ENCODE assay signal across 10 mouse cellular contexts in the genomic region with DNA sequence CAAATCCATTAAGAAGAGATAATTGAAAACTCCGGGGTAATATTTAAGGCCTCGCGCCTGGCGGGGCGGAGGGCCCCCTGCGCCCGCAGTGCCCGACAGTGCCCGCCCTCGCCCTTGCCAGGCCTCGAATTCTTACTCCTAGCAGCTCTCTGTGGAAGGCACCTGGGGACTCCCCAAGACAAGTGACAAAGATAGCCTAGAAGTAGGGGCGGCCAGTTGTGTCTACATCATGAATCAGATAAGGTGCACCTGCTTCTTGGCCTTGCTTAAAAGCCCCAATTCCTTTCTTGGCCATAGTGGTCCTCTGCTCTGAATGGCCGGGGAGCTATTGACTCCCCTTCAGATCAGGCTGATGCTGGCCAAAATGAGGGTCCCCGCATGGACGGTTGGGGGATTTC.
A peak's percentile ranks its signal among the peaks of the same experiment; 100 is the strongest.
DNase-seq lines count a peak whose midpoint lies in the region; ATAC-seq lines count a peak whose summit lies in the region.
"Had no signal": no experiment of that assay in that cellular context is flagged by ENCODE, and none has a peak within 500 bp of the region (broad histone marks: within the 10 kb centered on the region; RNA-seq: fewer than 3 reads in every experiment).

No protein-coding gene starts in this region.

- no peak for DNase-seq in heart, postnatal 10 days
- DNase-seq in MN1 (ENCODE audit: low spot score) (peak; percentile 47), adipocyte (ENCODE audit: low spot score) (no peak)
- no peak for DNase-seq in cerebellum, adult 9-11 months
- no peak for DNase-seq in left cerebral cortex, postnatal 36 days (ENCODE audit: low spot score in 2 of 2)
- DNase-seq: right cerebral cortex, postnatal 25 days had no signal

- no peaks in the 10 kb centered on the region for H3K36me3 ChIP-seq in heart, embryonic 14.5 days (ENCODE audit: control insufficient read depth, insufficient read depth, low read length)
- H3K36me3 ChIP-seq in hindbrain, embryonic 13.5 days = no peaks in the 10 kb centered on the region
- no peaks in the 10 kb centered on the region for H3K36me3 ChIP-seq in midbrain, embryonic 12.5 days

- H3K27me3 ChIP-seq in heart, embryonic 14.5 days (ENCODE audit: control insufficient read depth, insufficient read depth, low read length) = peaks cover 99% of the 10 kb centered on the region
- H3K27me3 ChIP-seq in hindbrain, embryonic 13.5 days = peaks cover 87% of the 10 kb centered on the region
- peaks cover 100% of the 10 kb centered on the region for H3K27me3 ChIP-seq in midbrain, embryonic 12.5 days

- peaks cover 3 to 18% of the 10 kb centered on the region in 2 experiments; a peak in 2 of 4 replicates for H3K4me1 ChIP-seq in heart, embryonic 14.5 days (ENCODE audit: control insufficient read depth in 2 of 2, insufficient read depth in 2 of 2, low read length in 2 of 2)
- H3K4me1 ChIP-seq in hindbrain, embryonic 13.5 days (replicated peaks) = peaks cover 46% of the 10 kb centered on the region
- peaks cover 18% of the 10 kb centered on the region for H3K4me1 ChIP-seq in midbrain, embryonic 12.5 days

- intact Hi-C loops in heart, postnatal 10 days (cut with DNase I) = no loop called here
- intact Hi-C loops in left cerebral cortex, postnatal 36 days (cut with DNase I) = no loop called here

- no peak overlapping the region for H3K9ac ChIP-seq in heart, embryonic 14.5 days (ENCODE audit: low read length)
- peak overlapping the region; percentile 70 for H3K9ac ChIP-seq in hindbrain, embryonic 13.5 days
- H3K9ac ChIP-seq in midbrain, embryonic 12.5 days (replicated peaks) = no peak overlapping the region

- 17% methylated on average over 15 of the region's 15 CpGs for WGBS in heart, embryonic 14.5 days
- 7% methylated on average over 15 of the region's 15 CpGs for WGBS in hindbrain, embryonic 13.5 days
- 12% methylated on average over 15 of the region's 15 CpGs for WGBS in midbrain, embryonic 12.5 days

- H3K4me3 ChIP-seq in heart, embryonic 14.5 days (ENCODE audit: control insufficient read depth in 1 of 2, insufficient read depth in 1 of 2, low read depth in 1 of 2, low read length in 2 of 2) = peak overlapping the region in 1 of 2 experiments; percentile 24; a peak in 1 of 4 replicates
- peak overlapping the region; percentile 39 for H3K4me3 ChIP-seq in hindbrain, embryonic 13.5 days
- peak overlapping the region; percentile 30 for H3K4me3 ChIP-seq in midbrain, embryonic 12.5 days

- peak overlapping the region; percentile 54 for H3K4me2 ChIP-seq in heart, embryonic 14.5 days (ENCODE audit: low read length)
- H3K4me2 ChIP-seq in hindbrain, embryonic 13.5 days = peak overlapping the region; percentile 71
- H3K4me2 ChIP-seq in midbrain, embryonic 12.5 days (replicated peaks) = peak overlapping the region; percentile 50

- H3K9me3 ChIP-seq in heart, embryonic 14.5 days (ENCODE audit: control insufficient read depth, low read length) = no peaks in the 10 kb centered on the region
- H3K9me3 ChIP-seq in hindbrain, embryonic 13.5 days = no peaks in the 10 kb centered on the region
- H3K9me3 ChIP-seq in midbrain, embryonic 12.5 days = no peaks in the 10 kb centered on the region

- no peak overlapping the region for H3K27ac ChIP-seq in heart, embryonic 14.5 days (replicated peaks in 1 of 2; ENCODE audit: control insufficient read depth in 1 of 2, insufficient read depth in 1 of 2, low read depth in 2 of 2, low read length in 2 of 2)
- H3K27ac ChIP-seq in hindbrain, embryonic 13.5 days = peak overlapping the region; percentile 90
- H3K27ac ChIP-seq in midbrain, embryonic 12.5 days (replicated peaks) = no peak overlapping the region

- ATAC-seq in heart, embryonic 14.5 days (ENCODE audit: insufficient number of reproducible peaks, insufficient read depth, low FRiP score, low read depth) = no peak
- ATAC-seq in hindbrain, embryonic 13.5 days (ENCODE audit: low FRiP score) = peak; percentile 21; the same call in 1 of the 2 replicates
- ATAC-seq in midbrain, embryonic 12.5 days (ENCODE audit: low FRiP score, low read depth) = no peak
- ATAC-seq: inflammation-experienced regulatory T-cells, adult 6 months had no signal
